Mouse (Mus musculus) inflammation-experienced regulatory T-cells, adult 6 months (primary cell): ENCODE measurements around the gene Hpcal1. TPM values are rescaled to one million over a fixed set of nuclear protein-coding genes. Genes with fewer than 3 reads are reported as not detected.
"Not testable (repeated sequence)": the region's sequence is repeated elsewhere in the genome, so short reads cannot be mapped to it uniquely, and the experiment has no call there.

Experiments
- ATAC-seq: one replicate; pipeline ENCODE4 v1.8.0; 2017
- polyA plus RNA-seq, 3 experiments: library from polyadenylated mRNA; unstranded; fragments of 100-300 nt; shearing (Covaris generic); gene quantifications; one replicate each; pipeline ENCODE4 v1.2.1; 2017

The Hpcal1 gene
- polyA plus RNA-seq, 3 experiments from 2014 or later = 55.6 to 103 (median 69.5) TPM

- ATAC-seq = no peak
Measured at GRCm38 (mm10) chr12:17791111-17791510, 100.5 kb downstream of the Hpcal1 start.

GRCm38 (mm10) chr12:17792756-17793155 lies 102.1 kb downstream of the Hpcal1 start:
- no peak for ATAC-seq

GRCm38 (mm10) chr12:17795660-17796278 lies 105.1 kb downstream of the Hpcal1 start:
- ATAC-seq = peak; percentile 69

GRCm38 (mm10) chr12:17798261-17798660 lies 107.6 kb downstream of the Hpcal1 start:
- not testable (repeated sequence) for ATAC-seq

GRCm38 (mm10) chr12:17808542-17808941 lies 117.9 kb downstream of the Hpcal1 start:
- ATAC-seq = no peak

- not testable (repeated sequence) for ATAC-seq
Measured at GRCm38 (mm10) chr12:17835279-17835678, 144.6 kb downstream of the Hpcal1 start.

Other genes with a start within 250 kb of the Hpcal1 start
- 10 to 100 TPM; 15.3 to 37.6 (median 24.0) TPM for gene Odc1, start 146.1 kb upstream of the Hpcal1 start, polyA plus RNA-seq